Mouse (Mus musculus) urinary bladder, postnatal 10 days (tissue): ENCODE data around the gene Tmem161b.
A peak's percentile ranks its signal among the peaks of the same experiment; 100 is the strongest.
"Not testable (repeated sequence)": the region's sequence is repeated elsewhere in the genome, so short reads cannot be mapped to it uniquely, and the experiment has no call there.

Experiments used
- DNase-seq: peaks from one replicate; pipeline ENCODE4 v3.0.0; 2022; ENCODE audit warnings: low spot score

The Tmem161b gene

DNA sequence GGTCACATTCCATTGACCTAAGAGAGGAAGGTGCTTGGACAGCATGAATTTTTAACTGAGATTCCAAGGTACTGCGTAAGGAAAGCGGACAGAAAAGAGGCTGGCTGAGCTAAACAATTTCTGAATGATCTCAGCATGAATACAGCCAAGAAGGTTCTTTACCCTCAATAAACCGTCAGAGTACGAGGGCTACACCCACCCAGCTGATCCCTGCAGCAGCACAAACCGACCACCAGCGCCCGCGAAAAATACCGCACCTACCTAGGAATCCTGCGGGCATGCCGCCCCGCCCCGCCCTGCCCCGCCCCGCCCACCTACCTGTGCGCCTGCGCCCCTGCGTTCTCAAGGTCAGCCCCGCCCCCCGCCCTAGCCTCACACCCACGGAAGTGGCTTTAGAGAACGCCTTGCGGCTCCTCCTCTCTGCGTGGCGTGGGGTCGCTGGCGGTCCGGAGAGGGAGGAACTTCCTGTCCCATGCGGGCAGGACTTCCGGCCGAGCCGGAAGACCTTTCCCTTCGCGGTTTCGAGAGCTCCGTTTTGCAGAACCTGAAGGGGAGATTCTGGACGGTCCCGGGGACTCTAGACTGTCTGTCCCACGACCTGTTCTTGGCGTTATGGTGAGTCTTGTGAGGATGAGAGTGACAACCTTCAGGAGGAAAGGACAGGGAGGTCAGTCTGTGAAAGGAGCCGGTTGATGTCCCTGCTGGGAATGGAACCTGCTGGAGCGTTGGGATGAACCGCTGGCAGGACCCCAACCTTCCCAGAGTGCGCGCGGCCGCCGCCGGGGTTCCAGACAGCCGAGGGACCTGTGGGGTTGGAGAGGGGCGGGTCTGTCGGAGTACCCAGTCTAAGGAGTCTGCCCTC is at the start of gene Tmem161b:
Gene Tmem161b, plus strand, starts transcription at position 477 of the 862 bp plus-strand sequence.
- DNase-seq = peak; percentile 49

DNA sequence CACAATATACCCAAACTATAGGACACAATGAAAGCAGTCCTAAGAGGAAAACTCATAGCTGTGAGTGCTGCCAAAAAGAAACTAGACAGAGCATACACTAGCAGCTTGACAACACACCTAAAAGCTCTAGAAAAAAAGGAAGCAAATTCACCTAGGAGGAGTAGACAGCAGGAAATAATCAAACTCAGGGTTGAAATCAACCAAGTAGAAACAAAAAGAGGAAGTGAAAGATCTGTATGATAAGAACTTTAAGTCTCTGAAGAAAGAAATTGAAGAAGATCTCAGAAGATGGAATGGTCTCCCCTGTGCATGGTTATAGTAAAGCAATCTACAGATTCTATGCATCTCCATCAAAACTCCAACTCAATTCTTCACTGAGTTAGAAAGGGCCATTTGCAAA is 36.3 kb upstream of the Tmem161b start:
- not testable (repeated sequence) for DNase-seq

DNA sequence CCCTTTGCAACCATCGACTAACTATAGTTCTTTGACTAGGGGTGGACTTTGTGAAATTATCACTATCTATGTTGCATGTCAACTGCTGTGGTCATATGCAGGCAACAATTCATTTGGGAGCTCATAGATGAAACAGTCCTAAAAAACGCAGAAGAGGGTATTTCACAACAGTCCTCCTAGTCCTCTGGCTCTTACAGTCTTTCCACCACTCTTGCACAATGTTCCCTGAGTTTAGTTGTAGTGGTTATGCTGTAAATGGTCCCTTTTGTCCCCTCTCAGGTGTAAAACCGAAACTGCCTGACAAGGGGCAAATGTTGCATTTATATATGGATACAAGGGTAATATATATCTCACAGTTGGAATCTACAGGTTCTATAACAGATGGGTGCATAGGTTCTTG is 29.4 kb upstream of the Tmem161b start:
- no peak for DNase-seq

DNA sequence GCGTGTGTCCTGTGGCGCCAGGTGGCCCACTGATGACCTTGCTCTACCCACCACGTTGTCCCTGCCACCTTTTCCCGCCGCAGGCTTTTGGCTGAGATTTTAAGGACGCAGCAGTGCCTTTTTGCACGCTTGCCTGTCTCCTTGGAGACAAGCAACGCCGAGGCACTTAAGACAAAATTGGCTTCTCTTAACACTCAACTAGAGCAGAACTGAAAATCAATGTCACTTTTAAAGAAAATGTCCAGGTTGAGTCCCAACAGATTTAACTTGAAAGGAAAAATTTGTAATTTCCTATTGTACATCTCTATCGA is 541 bp downstream of the Tmem161b start:
- DNase-seq = no peak

DNA sequence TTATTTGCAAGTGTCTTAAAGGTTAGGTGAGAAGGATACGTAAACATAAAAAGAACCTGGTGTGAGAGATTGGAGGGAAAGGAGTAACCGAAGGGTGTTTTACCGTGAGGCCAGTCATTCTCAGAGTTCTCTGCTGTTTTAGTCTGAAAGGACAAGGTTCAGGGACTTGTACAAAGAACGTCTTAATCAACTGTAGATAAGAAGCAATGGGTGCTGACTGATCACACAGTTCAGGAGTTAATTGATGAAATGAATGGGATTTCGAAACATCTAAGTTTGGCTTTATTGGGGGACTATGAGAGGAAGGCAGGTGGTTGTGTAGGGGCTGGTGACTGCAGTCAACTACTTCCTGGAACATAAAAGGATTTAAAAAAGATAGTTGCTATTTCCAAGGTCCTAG is 922 bp downstream of the Tmem161b start:
- DNase-seq = no peak

DNA sequence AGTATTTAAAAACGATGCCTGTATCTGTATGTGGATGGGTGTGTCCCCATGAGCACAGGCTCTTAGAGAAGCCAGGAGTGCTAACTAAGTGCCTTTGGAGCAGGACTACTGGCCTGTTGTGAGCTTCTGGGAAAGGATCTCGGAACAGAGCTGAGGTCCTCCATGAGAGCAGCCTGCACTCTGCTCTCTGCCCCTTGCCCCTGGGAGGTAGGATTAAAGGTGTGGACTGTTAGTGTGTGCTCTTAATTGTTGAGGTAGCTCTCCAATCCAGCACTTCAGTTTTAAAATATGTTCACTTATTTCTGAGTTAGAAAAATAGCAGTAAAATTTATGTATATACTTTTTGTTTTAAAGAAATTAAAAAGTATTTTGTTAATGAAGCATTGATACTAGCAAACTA is 11.9 kb downstream of the Tmem161b start:
- DNase-seq = no peak

DNA sequence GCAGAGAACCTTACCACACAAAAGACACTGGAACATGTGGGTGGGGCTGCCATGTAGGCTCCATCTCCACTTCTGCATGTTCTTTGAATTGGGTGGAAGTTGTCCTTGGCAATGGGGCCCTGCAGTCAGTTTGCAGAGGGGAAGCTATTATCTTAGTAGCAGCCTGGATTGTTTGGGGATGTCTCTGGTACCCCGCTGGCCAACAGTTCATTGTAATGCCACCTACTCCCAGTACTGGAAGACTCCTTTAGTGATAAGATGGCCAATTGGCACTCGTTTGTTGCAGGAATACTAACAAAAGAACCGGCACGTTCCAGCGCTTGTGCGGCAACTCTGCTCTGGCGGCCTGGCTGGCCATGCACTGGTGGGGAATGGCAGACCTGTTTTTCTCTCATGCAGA is 14.7 kb downstream of the Tmem161b start:
- DNase-seq = no peak

DNA sequence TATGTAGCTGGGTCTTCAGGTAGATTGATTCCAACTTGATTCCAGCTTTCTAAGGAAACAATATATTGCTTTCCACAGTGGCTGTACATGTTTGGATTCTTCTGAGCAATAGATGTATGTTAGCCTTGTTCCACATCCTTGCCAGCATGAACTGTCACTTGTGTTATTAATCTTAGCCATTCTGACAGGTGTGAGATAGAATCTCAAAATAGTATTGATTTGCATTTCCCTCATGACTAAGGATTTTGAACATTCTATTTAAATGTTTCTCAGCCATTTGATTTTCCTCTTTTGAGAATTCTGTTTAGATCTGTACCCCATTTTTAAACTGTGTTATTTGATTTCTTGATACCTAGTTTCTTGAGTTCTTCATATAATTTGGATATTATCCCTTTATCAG is 16.1 kb downstream of the Tmem161b start:
- no peak for DNase-seq

DNA sequence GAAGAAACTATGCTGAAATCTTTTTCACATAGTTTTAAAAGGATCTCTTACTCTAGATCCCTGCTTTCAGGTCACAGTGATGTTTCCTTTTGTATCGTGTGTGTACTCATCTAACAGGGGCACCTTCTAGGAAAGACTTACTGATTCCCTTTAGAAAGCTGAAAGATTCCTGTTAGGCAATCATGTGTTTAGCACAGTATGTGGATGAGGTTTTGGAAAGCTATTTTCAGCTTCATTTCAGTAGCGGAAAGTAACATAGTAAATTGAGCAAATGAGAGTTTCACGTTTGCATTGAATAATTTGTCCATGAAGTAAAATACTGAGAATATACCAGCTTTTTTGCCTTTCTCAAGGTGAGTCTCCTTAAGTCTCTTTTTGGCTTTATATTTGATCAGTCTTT is 26.0 kb downstream of the Tmem161b start:
- no peak for DNase-seq

DNA sequence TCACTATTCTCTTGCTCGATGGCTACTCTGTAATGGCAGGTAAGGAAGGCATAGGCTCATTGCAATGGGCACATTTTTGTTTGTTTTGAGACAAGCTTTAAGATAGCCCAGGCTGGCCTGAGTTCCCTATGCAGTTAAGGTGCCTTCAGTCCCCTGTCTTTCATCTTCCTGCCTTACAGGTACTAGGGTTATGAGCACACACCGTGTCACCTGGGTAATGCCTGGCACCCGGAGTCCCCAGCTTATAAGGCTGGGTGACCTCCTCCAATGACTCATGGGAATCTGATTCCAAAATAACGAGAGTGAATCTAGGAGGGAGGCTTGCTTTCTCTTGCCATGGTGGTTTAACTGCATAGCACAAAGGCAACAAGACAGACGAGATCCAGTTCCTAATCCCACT is 29.2 kb downstream of the Tmem161b start:
- no peak for DNase-seq

DNA sequence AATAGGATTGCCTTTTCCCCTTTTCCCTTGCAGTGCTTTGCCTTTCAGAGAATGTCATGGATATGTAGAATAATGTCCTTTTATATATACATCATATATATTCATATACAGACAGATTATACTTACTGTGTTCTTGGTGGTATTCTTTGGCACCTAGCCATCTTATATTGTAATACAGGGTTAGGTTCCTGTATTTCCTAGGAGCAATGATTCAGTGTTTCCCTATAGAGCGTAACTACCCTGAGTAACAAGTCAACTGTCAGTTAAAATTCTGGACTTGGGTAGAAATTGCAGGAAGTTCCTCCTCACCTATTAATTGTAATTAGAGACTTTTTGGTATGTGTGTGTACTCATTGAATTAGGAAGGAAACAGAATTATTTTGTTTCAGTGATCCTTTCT is 33.0 kb downstream of the Tmem161b start:
- DNase-seq = no peak

DNA sequence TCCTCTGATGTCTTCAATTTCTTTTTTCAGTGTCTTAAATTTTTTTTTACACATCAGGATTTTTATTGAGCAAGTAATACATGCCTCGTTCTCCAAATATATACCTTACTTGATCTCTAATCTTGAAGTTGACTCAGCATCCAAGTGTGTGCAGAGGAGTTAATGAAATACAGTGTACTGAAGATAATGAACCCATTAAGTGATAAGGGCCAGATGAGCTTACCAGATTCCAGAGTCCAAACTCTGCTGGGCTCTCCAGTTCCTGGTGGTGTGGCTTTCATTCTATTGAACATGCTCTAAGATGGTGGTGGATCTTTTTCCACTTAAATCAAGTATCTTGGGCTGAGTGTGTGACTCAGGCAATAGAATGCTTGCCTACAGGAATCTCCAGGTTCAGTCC is 42.3 kb downstream of the Tmem161b start:
- not testable (repeated sequence) for DNase-seq

DNA sequence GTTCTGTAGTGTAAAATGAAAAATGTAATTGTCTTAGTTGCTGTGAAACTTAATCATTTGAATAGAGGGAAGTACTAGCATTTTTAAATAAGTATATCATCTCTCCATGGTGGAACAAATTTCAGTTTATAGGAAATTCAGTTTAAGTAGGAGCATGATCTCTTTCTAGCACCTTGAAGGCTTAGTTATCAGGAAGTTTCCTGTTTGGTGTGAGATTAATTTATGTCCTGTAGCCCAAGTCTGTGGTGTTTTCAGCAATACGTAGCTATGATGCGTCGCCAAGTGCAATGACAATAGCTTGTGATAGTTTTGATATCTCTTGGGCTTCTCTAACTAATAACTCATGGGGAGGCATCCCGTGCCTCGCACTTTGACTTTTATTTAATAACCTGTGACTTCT is 54.1 kb downstream of the Tmem161b start:
- no peak for DNase-seq

DNA sequence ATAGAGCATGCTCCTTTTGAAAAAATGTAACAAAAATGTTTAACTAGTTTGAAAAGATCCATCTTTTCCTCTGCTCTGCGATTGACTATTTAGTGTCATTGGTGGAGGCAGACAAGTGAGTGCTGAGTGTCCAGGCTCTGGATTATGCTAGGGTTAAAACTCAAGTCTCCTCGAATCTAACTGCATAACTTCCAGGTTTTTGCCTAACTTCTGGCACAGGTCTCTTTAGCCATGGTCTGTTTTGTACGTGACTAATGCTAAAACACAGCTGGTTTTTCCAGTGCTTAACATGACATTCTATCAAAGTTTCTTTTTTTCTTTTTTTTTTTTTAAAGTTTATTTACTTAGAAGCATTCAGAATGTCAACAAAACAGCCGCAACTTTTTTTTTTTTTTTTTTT is 58.3 kb downstream of the Tmem161b start:
- DNase-seq = no peak

DNA sequence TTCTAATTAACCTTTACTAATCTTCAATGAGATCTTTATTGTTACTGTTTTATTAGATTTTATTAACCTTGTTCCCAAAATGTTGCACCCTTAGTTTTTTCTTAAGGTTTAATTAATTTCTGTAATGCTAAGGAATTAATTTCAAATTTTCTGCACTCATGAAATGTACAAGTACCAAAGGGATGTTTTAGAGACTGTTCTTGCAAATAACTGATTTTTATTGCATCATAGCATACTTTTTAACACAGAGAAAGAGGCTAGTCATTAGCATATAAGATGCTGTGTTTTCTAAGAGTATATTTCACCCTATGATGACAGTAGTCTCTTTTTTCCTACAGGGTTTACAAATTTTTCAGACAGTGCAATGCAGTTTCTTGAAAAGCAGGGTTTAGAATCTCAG is 60.9 kb downstream of the Tmem161b start:
- DNase-seq = no peak

DNA sequence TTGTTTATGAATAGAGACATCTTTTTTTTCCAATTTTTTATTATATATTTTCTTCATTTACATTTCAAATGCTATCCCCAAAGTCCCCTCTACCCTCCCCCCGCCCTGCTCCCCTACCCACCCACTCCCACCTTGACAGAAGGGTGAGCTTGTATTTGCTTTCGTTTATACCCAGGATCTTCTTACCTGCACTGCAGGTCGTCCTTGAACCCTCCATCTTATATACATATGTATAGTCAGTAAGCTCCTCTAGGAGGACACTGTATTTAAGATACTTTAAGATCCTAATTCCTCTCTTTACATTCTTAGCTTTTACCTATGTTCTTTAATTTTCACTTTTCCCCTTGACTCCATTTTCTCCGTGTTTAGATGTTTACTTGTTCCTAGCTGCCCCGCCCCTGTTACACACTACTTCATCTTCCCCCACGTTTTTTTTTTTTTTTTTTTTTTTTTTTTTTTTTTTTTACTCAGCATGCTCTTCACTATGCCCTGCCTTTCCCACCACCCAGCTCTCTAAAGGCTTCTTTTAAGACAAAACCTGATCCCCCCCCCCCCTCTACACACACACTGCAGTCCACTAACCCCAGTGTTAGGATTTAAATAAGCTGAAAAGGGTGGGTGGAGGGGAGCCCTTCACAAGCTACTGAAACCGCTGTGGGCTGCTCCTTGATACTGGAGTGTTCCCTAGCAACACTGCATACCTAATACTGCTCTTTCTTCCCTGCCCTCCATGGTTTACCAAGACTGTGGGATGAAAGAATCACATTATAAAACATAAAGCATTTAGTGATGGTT is 62.9 kb downstream of the Tmem161b start:
- DNase-seq = no peak

DNA sequence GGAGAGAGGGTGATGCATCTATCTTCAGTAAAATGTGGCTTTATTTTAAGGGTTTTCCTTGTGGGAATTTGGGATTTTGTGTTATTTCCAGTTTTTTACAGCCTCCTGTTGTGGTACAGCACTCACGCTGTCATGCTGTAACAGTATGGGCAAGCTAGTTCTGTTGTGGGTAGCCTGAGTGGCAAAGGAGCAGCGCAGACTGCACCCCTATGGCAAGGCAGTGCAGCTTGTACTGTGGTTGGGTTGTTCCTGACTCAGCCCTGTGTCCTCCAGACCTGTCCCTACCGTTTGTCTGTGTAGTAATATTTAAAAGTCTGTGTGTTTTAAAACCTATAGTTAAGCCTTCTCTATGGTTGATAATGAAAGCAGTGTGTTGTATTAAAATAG is 63.5 kb downstream of the Tmem161b start:
- DNase-seq = no peak

DNA sequence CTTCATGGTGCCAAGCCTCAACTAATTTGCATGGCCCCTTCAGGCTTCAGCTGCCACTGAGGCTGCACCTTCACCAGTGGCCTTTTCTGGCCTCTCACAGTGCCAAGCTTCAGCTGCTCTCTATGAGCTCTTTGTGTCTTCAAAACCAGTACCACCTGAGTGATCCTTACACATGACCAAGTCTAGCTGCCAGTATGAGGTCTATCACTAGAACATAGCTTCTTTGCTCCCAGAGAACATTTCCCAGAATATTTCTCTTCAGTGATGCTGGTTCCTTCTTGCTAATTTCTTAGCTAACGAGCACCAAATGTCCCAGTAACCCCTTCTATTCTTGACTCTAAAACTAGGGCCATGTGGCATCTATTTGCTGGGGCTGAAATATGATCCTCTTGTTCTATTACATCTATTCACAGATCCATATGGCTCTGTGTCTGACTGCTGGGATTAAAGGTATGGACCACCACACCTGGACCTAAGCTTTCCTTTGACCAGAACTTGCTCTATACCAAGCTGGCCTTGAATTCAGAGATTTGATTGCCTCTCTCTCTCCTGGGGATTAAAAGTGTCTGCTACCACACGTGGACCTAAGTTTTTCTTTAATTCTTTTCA is 77.5 kb downstream of the Tmem161b start:
- no peak for DNase-seq

DNA sequence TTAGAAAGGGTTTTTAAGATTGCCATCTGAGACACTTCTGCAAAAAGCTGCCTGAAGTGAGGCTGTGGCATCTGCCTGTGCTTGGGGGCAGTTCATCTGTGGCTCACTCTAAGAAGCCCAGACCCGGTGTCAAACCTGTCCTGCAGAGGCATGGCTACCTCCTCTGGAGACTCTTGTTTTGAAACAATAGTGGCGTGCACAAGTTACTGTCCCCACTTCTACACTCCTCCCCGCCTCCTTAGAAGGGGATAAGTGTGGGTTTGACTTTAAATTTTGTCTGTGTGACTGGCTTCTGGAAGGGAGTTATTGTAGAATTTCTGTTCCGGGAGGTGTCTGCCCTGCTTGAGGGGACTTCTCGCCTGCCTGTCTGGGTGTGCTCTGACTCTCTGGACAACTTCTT is 121.2 kb downstream of the Tmem161b start:
- DNase-seq = no peak

DNA sequence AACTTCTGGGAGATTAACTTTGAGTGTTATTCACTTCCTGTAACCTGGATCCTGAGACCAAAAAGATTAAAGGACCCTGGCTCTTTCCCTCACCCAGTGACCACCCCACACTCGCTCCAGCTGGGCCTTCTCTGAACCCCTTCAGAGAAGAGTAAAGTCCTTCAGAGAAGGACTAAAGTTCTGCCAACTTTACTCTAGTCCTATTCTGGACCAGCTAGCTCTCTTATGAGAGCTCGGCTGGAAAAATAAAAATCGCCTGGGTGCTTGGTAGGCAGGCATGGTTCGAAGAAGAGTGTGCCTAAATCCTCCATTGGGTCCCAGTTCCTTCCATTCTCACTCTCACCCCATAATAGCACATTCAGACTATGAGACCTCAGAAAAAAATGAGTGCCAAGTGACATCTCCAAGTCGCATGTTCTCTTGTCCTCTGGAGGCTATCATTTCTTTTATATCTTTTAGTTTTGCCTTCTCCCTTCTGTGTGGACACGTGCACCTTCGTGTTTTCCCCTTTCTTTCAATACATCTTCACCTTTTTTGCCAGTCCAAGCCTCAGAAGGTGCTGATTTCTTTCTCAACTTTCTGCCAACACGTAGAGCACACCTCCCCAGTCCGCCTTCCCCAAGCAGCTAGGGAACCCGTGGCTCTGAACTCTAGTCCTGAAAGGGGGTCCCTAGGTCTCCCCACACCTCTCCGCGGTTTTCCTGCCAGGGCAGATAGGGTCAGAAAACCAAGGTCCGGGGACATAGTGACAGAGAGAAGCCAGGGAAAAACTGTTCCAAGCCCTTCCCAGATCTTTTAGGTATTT is 121.8 kb downstream of the Tmem161b start:
- DNase-seq = no peak

DNA sequence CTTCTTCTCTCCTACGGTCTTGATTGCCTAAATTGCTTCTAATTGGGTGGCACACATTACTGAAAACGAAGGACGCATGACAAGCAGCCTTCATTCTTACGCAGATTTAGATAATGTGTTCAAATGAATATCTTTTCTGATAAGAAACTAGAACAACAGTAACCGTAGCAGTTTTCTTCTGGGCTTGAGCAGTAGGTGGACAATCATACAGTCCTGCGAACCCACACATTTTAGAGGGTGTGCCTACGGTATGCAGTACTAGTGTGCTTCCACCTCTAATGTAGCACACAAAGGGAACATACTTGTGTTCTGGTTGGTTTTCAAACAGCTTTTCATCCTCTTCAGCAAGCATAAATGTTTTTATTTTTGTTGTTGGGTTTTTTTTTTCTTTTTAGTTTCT is 122.6 kb downstream of the Tmem161b start:
- no peak for DNase-seq

DNA sequence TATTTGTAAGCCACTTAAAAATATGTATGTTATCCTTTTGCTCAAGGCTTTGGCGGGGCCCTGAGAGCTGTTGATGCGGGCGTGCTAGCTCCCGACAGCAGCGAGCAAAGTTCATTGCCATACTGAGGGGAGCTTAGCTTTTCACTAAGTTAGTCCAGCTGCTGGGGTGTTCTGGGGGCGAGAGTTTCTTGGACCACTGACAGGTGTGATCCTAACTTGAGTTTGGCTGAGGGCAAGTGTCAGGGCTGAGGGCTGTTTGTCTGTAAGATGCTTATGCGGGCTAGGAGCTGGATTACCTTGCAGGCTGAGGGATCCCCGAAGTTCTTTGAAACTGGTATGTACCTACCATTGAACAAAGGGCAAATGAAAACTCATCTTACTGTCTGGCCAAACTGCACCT is 123.0 kb downstream of the Tmem161b start:
- DNase-seq = no peak
